Mouse (Mus musculus) kidney, adult 8-10 months (tissue): Measurements from ENCODE around the gene Acvr1b.

Experiments
- DNase-seq, 2 experiments: peaks; one replicate each; pipeline ENCODE4 v3.0.0; 2022

Acvr1b gene

DNA sequence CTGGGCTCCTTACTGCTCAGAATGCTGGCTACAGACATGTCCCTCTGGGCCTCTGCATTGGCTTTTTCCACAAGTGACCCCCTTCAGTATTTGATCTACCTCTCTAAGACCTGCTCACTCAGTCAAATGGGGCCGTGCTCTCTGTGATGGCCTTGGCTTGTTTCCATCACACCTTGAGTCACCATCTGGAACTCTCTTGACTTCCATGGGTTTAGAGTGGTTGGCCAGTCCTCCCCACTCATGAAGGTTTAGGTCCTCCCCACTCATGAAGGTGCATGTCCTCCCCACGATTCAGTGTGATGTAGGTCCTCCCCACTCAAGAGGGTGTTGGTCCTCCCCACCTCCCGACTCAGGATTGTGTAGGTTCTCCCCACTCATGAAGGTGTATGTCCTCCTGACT, 59.3 kb downstream of the Acvr1b start:
- no peak for DNase-seq

GRCm38 (mm10) chr15:101233641-101234275, 59.9 kb downstream of the Acvr1b start:
- DNase-seq, result no peak

DNA sequence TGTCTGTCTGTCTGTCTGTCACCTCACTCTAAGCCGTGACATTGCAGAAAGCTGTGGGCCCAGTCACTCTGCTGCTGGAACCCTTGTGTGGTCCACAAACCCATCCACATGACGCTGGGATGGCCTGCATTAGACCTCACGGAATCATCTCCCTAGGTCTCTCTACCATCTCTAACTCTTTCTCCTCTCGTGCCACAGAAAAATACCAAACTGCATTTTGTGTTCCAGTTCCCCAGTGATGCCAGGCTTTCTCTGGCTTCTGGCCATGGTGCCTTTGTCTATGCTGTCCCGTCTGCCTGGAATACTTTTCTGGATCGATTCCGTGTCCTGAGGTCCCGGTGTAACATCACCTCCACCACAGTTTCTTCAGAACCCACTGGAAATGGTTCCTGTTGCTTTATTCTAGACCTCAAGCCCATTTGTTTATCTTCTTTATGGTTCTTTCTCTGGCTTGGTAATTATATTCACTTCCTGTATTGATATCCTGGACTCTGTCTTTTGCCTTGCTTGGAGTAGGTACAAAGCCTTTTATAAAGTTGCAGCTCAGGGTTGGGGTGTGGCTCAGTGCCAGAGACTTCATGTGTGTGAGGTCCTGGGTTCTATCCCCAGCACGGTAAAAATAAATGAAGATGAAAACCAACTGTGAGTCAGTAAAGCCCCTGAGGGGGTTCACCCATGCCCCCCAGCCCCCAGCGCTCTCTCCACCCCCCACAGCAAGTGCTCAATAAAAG, 60.9 kb downstream of the Acvr1b start:
- no peak for DNase-seq

- DNase-seq, result no peak
Measured at GRCm38 (mm10) chr15:101235342-101235698, 61.5 kb downstream of the Acvr1b start.

GRCm38 (mm10) chr15:101235728-101236327, 62.0 kb downstream of the Acvr1b start:
- DNase-seq, result no peak

DNA sequence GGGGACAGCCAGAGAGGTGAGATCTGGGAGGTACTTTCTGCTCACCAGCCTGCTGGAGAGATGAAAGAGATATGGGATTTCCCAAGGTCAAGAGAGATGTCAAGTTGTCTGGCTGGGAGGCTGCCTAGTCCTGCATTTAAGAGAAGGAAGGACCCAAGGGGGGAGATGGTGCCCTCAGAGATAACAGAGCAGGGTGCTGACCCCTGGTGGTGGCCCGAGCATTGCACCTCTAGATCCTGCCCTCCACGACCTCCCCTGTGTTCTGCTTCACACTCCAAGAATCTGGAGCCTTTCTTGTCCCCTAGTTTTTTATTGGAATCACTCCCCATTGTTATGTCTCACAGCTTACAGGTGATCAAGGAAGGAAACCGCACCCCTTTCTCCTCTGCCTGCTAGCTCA, 63.0 kb downstream of the Acvr1b start:
- peak; percentile 53 to 80 for DNase-seq

- peak in 1 of 2 experiments; percentile 54 for DNase-seq
Measured at GRCm38 (mm10) chr15:101238885-101239511, 65.1 kb downstream of the Acvr1b start.

DNA sequence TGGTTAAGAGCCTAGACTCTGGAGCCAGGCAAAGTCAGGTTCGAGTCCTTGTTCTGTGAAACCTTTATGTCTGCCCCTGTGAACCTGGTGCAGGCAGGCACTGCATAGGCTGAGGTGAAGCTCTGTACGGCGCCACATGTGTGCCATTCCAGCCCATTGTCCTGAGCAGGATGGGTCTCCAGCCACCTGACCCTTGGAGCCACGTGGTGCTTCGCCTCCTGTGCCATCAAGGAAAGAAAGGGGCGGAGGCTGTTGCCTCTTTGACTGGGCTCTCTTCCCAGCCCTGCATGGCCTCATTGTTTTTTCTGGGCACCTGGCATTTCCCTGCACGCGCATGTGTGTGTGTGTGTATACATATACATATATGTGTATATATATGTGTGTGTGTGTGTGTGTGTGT, 66.0 kb downstream of the Acvr1b start:
- no peak for DNase-seq

DNA sequence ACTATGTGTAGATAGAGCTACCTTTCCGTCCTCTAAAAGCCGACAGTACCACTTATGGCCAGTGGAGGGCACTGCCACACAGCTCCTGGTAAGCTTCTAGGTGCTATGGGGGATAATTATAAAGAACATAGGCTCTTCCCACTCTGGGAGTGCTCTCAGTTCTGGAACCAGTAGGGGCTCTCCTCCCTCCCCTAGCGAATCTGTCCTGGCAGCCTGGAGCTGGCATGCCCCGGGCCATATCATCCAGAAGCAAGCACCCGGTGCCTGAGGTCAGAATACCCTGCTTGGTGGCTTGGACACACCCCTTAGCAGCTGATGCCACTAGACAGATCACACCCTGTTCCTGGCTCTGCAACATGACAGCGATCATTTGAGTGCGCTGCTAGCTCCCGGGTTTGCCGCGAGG, 66.9 kb downstream of the Acvr1b start:
- peak; percentile 86 to 93 for DNase-seq

DNA sequence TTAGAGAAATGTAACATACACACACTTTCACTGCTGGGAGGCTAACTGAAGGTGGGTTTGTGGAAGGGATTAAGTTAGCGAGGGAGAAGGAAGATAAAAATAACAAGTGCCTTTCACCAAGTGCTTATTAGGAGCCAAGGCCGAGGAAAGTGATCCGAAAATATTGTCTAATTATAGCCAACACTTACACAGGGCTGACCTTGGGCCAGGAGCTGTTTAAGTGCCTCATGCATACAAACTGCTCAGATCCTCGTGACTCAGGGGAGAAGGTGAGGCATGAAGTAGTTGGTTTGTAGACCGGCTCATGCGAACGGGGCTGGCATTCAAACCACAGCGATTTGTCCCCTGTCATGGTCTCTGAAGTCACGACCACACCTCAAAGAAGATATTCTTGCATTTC, 67.4 kb downstream of the Acvr1b start:
- no peak for DNase-seq

DNA sequence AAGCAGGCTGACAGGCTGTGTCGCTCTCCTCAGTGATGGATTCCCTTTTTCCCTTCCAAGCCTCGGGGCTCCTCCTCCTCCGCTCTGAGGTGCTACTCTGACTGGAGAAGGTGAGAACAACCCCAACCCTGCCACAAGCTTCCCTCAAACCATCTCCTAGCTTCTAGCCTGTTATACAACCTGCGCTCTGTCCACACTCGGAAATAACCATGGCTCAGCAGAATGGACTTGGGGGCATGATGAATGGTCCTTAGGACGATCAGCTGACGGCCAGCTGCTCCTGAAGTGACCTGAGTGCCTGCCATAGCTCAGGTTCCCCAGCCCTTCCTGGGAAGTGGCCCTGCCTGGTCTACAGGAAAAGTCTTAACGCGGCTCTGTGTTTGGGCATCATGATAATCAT, 68.0 kb downstream of the Acvr1b start:
- DNase-seq, result no peak

GRCm38 (mm10) chr15:101242645-101243044, 68.8 kb downstream of the Acvr1b start:
- DNase-seq, result peak; percentile 79 to 89

GRCm38 (mm10) chr15:101244012-101244411, 70.1 kb downstream of the Acvr1b start:
- no peak for DNase-seq

GRCm38 (mm10) chr15:101246231-101247154, 72.6 kb downstream of the Acvr1b start:
- DNase-seq, result peak; percentile 95 to 97

GRCm38 (mm10) chr15:101247155-101247498, 73.3 kb downstream of the Acvr1b start:
- DNase-seq, result no peak

DNA sequence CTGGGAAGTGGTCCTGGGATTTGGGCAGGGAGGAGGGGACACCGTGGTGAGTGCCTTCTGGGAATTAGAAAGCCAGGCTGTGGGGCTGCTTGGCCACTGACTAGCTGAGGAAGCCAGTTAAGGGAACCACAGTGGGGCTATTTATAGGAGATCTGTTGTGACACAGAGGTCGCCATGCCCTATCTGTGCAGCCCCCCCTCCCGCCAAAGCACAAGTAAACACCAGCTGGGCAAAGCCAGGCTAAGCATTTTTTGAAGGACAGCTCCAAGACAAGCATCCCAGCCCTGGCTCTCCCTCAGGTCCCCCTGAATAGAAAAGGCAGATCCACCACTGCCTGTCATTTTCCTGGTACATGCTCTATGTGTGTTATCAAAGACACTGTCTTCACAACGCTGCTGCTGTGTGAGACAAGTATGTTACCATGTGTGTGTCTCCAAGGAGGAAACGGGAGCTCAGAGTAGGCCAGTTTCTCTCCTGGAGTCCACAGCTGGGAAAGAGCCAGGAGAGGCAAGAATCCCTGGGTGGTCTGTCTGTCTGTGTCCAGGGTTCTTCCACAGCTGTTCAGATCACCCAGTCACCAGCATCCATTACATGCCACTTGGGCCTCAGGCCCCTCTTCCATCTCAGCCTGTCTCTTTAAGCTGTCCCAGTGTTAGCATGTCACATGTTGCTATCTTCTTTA, 74.3 kb downstream of the Acvr1b start:
- DNase-seq, result no peak

- DNase-seq, result no peak
Measured at GRCm38 (mm10) chr15:101250220-101250800, 76.4 kb downstream of the Acvr1b start.

DNA sequence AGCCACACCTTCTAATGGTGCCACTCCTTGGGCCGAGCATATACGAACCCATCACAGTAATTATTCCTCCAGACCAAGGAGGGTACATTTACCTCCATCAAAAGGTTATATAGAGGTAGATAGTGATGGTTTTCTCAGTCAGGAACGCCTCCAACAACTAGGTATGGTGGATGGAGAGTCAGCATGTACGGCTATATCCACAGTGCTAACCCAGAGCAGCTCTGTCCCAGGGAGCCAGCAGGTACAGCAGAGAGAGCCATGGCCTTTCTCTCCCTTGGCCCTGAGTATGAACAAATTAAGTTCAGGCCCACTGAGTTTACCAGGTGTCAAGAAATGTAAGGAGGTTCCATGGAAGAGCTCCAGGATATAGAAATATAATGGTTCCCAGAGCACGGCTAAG, 78.1 kb downstream of the Acvr1b start:
- no peak for DNase-seq

- no peak for DNase-seq
Measured at GRCm38 (mm10) chr15:101252614-101253013, 78.7 kb downstream of the Acvr1b start.

GRCm38 (mm10) chr15:101253563-101253885, 79.7 kb downstream of the Acvr1b start:
- no peak for DNase-seq

- peak; percentile 79 to 81 for DNase-seq
Measured at GRCm38 (mm10) chr15:101253886-101254795, 80.3 kb downstream of the Acvr1b start, which contains the start of gene Nr4a1. Gene Nr4a1, plus strand, starts transcription at chr15:101254269.
